Mouse (Mus musculus) cerebellum, adult 9-10 months (tissue): Measurements from ENCODE around the gene Xpo5.

Source experiments
- DNase-seq: peaks from one replicate; pipeline ENCODE4 v3.0.0; 2022

Gene Xpo5

GRCm38 (mm10) chr17:46206676-46207075 lies 4.1 kb downstream of the Xpo5 start:
- DNase-seq: no peak

GRCm38 (mm10) chr17:46210550-46210949 lies 8.0 kb downstream of the Xpo5 start:
- DNase-seq: no peak

GRCm38 (mm10) chr17:46221601-46222000 lies 19.0 kb downstream of the Xpo5 start:
- no peak for DNase-seq

GRCm38 (mm10) chr17:46227576-46227975 lies 25.0 kb downstream of the Xpo5 start:
- DNase-seq: no peak

GRCm38 (mm10) chr17:46236067-46236466 lies 33.5 kb downstream of the Xpo5 start:
- no peak for DNase-seq

- no peak for DNase-seq
Observed at GRCm38 (mm10) chr17:46237079-46237478, 34.5 kb downstream of the Xpo5 start.

- DNase-seq: no peak
Observed at GRCm38 (mm10) chr17:46237480-46237879, 34.9 kb downstream of the Xpo5 start.

GRCm38 (mm10) chr17:46239516-46240114 lies 37.0 kb downstream of the Xpo5 start:
- DNase-seq: no peak

- no peak for DNase-seq
Observed at GRCm38 (mm10) chr17:46241471-46241870, 38.9 kb downstream of the Xpo5 start.

GRCm38 (mm10) chr17:46242274-46242673 lies 39.7 kb downstream of the Xpo5 start:
- DNase-seq: no peak

- no peak for DNase-seq
Observed at GRCm38 (mm10) chr17:46242993-46243392, 40.4 kb downstream of the Xpo5 start.

GRCm38 (mm10) chr17:46243624-46244023 lies 41.0 kb downstream of the Xpo5 start:
- DNase-seq: no peak

- peak; percentile 32 for DNase-seq
Observed at GRCm38 (mm10) chr17:46244579-46244978, 42.0 kb downstream of the Xpo5 start.

GRCm38 (mm10) chr17:46247512-46248188 lies 45.1 kb downstream of the Xpo5 start, which contains the start of the genes Polr1c and Yipf3:
Gene Polr1c, minus strand, starts transcription at chr17:46248054.
Gene Yipf3, plus strand, starts transcription at chr17:46248080.
- DNase-seq: peak; percentile 94

GRCm38 (mm10) chr17:46248189-46248522 lies 45.6 kb downstream of the Xpo5 start:
- no peak for DNase-seq

GRCm38 (mm10) chr17:46251174-46251573 lies 48.6 kb downstream of the Xpo5 start:
- no peak for DNase-seq

- peak; percentile 58 for DNase-seq
Observed at GRCm38 (mm10) chr17:46252571-46253451, 50.2 kb downstream of the Xpo5 start.

GRCm38 (mm10) chr17:46253452-46254084 lies 51.0 kb downstream of the Xpo5 start, which contains the start of gene Lrrc73:
Gene Lrrc73, plus strand, starts transcription at chr17:46253531.
- peak; percentile 87 for DNase-seq

- peak; percentile 41 for DNase-seq
Observed at GRCm38 (mm10) chr17:46254106-46254505, 51.5 kb downstream of the Xpo5 start.

- peak; percentile 51 for DNase-seq
Observed at GRCm38 (mm10) chr17:46255147-46255546, 52.6 kb downstream of the Xpo5 start.

- no peak for DNase-seq
Observed at GRCm38 (mm10) chr17:46258279-46259053, 55.9 kb downstream of the Xpo5 start.

GRCm38 (mm10) chr17:46259675-46260074 lies 57.1 kb downstream of the Xpo5 start:
- no peak for DNase-seq
